ENCODE assay signal across 10 mouse cellular contexts in the genomic region with DNA sequence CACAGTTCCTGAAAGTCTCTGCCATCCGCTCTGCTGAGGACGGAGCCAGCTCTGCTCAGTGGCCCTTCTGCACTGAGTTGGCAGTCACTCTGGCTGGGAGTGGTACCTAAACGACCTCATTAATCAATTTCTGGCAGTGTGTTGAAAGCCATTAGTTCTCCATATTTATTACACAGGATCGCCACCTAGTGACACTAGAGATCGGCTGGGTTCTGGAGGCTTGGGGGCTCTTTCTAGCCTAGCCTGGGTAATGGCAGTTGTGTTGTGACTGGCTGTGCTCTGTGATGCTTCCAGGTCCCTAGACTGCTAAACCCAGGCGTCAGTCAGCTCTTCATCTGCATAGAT. TPM values are rescaled to one million over a fixed set of nuclear protein-coding genes. Genes with fewer than 3 reads are reported as not detected.
DNase-seq lines count a peak whose midpoint lies in the region; ATAC-seq lines count a peak whose summit lies in the region.
"Had no signal": no experiment of that assay in that cellular context is flagged by ENCODE, and none has a peak within 500 bp of the region (broad histone marks: within the 10 kb centered on the region; RNA-seq: fewer than 3 reads in every experiment).

No protein-coding gene starts in this region.

- peaks cover 8% of the 10 kb centered on the region for H3K36me3 ChIP-seq in forebrain, embryonic 10.5 days (replicated peaks)
- no peaks in the 10 kb centered on the region for H3K36me3 ChIP-seq in hindbrain, embryonic 15.5 days

- H3K9ac ChIP-seq in hindbrain, embryonic 15.5 days: no peak overlapping the region
- H3K9ac ChIP-seq: embryonic facial prominence, embryonic 12.5 days; lung, embryonic 15.5 days had no signal

- 37% methylated on average over 6 of the region's 6 CpGs for WGBS in forebrain, embryonic 10.5 days
- 17% methylated on average over 6 of the region's 6 CpGs for WGBS in hindbrain, embryonic 15.5 days

- no peak overlapping the region for H3K27ac ChIP-seq in forebrain, embryonic 10.5 days
- no peak overlapping the region for H3K27ac ChIP-seq in hindbrain, embryonic 15.5 days (replicated peaks)
- H3K27ac ChIP-seq: embryonic facial prominence, embryonic 12.5 days; lung, embryonic 15.5 days had no signal

- peak; percentile 88 for ATAC-seq in hindbrain, embryonic 15.5 days (ENCODE audit: low FRiP score, low read depth)
- no peak for ATAC-seq in monocyte, adult 5-6 weeks (replicated peaks; ENCODE audit: insufficient number of reproducible peaks, low FRiP score, low TSS enrichment, poor library complexity, severe bottlenecking)

- H3K27me3 ChIP-seq in forebrain, embryonic 10.5 days (ENCODE audit: poor library complexity, severe bottlenecking): no peaks in the 10 kb centered on the region
- H3K27me3 ChIP-seq in hindbrain, embryonic 15.5 days: no peaks in the 10 kb centered on the region
- H3K27me3 ChIP-seq: embryonic facial prominence, embryonic 12.5 days; lung, embryonic 15.5 days had no signal

- no peak overlapping the region for H3K4me3 ChIP-seq in forebrain, embryonic 10.5 days
- H3K4me3 ChIP-seq in hindbrain, embryonic 15.5 days: no peak overlapping the region
- H3K4me3 ChIP-seq: embryonic facial prominence, embryonic 12.5 days; lung, embryonic 15.5 days had no signal

- peak; percentile 52 for DNase-seq in right cerebral cortex, adult 18-20 months
- no peak for DNase-seq in right cerebral cortex, postnatal 14 days
- peak; percentile 35 for DNase-seq in adrenal gland, postnatal 25 days
- peak; percentile 20 for DNase-seq in forebrain, embryonic 10.5 days (ENCODE audit: extremely low spot score, low spot score)
- peak; percentile 60 to 70 for DNase-seq in layer of hippocampus, postnatal 10 days (ENCODE audit: low spot score in 2 of 2)
- peak; percentile 24 for DNase-seq in naive thymus-derived CD4-positive, alpha-beta T cell, adult 2 months (ENCODE audit: low read depth)

- no peak overlapping the region; the same call in 1 of the 2 replicates for H3K4me2 ChIP-seq in hindbrain, embryonic 15.5 days
- H3K4me2 ChIP-seq: embryonic facial prominence, embryonic 12.5 days; lung, embryonic 15.5 days had no signal

- no peaks in the 10 kb centered on the region for H3K9me3 ChIP-seq in forebrain, embryonic 10.5 days
- H3K9me3 ChIP-seq in hindbrain, embryonic 15.5 days: no peaks in the 10 kb centered on the region
- H3K9me3 ChIP-seq: embryonic facial prominence, embryonic 12.5 days; lung, embryonic 15.5 days had no signal

- H3K4me1 ChIP-seq in forebrain, embryonic 10.5 days: peaks cover 4% of the 10 kb centered on the region
- H3K4me1 ChIP-seq in hindbrain, embryonic 15.5 days (replicated peaks): peaks cover 5% of the 10 kb centered on the region; the same call in 1 of the 2 replicates
- H3K4me1 ChIP-seq: embryonic facial prominence, embryonic 12.5 days; lung, embryonic 15.5 days had no signal

RNA-seq across cellular contexts. Expression of gene Ccnb2, which starts 28.8 kb away (rescaled TPM):
- 9.0 and 10.9 TPM in 2 replicates for total RNA-seq in adrenal gland, postnatal 25 days (2021)
- 226 and 234 TPM in 2 replicates for polyA plus RNA-seq in forebrain, embryonic 10.5 days (2016; fragmentation: Nextera tagmentation; extraction: Ambion mirVana)
- 30.7 and 40.5 TPM in 2 replicates for polyA plus RNA-seq in hindbrain, embryonic 15.5 days (2015; fragmentation: Nextera tagmentation; extraction: Ambion mirVana)
- 1 to 10 TPM; 4.0 to 5.5 TPM for total RNA-seq in layer of hippocampus, postnatal 10 days (2021)
- total RNA-seq in monocyte, adult 5-6 weeks (2017): 0.38 to 1.5 TPM (median 0.96 TPM) in 3 replicates
